Mouse (Mus musculus) liver, embryonic 14.5 days (tissue): ENCODE measurements around the gene Lrmda. TPM values are rescaled to one million over a fixed set of nuclear protein-coding genes. Genes with fewer than 3 reads are reported as not detected.

Experiments
- ATAC-seq: fragments of 200-750 bp; cut with Nextera tagmentation; 2 replicates; pipeline ENCODE4 v1.8.0; 2017; ENCODE audit warnings: moderate number of reproducible peaks, mild to moderate bottlenecking, moderate library complexity; ENCODE audit not compliant: insufficient read depth
- DNase-seq, 3 experiments: peaks; one replicate each; pipeline ENCODE4 v3.0.0-alpha.2; 2012 to 2013; ENCODE audit warnings: low read depth in 3 of 3, low spot score in 3 of 3
- H3K27ac ChIP-seq: fragments of 300-500 bp; sonication (generic); 2 replicates; pipeline ENCODE4 v1.5.1; 2014; ENCODE audit warnings: moderate library complexity, mild to moderate bottlenecking, control low read depth, inconsistent platforms
- H3K27me3 ChIP-seq: fragments of 300-500 bp; sonication (generic); 2 replicates; pipeline ENCODE4 v1.6.1; 2014; ENCODE audit warnings: mild to moderate bottlenecking, low read length, moderate library complexity; ENCODE audit not compliant: control insufficient read depth, insufficient read depth
- H3K36me3 ChIP-seq: fragments of 300-500 bp; sonication (generic); replicated peaks from 2 replicates; pipeline ENCODE4 v1.6.1; 2014; ENCODE audit warnings: low read depth; ENCODE audit not compliant: control insufficient read depth, insufficient read depth
- H3K4me1 ChIP-seq, 2 experiments: fragments of 200-500 bp in 1 of 2; fragments of 300-500 bp in 1 of 2; sonication (generic) in 1 of 2; replicated peaks; 2 replicates each; pipeline ENCODE4 v1.6.1; 2012 to 2014; ENCODE audit warnings: antibody characterized with exemption in 1 of 2, inconsistent platforms in 1 of 2, low read length in 1 of 2; ENCODE audit not compliant: control insufficient read depth in 2 of 2, insufficient read depth in 2 of 2
- H3K4me2 ChIP-seq: fragments of 300-500 bp; sonication (generic); 2 replicates; pipeline ENCODE4 v1.6.1; 2014; ENCODE audit warnings: low read depth, mild to moderate bottlenecking, control low read depth, moderate library complexity
- H3K4me3 ChIP-seq, 2 experiments: fragments of 200-500 bp in 1 of 2; fragments of 300-500 bp in 1 of 2; sonication (generic) in 1 of 2; 2 replicates each; pipeline ENCODE4 v1.5.1; 2012 to 2014; ENCODE audit warnings: low read depth in 2 of 2, low read length in 2 of 2, mild to moderate bottlenecking in 2 of 2, control low read depth in 1 of 2, inconsistent platforms in 1 of 2, moderate library complexity in 1 of 2; ENCODE audit not compliant: insufficient read depth in 1 of 2
- H3K9ac ChIP-seq: fragments of 300-500 bp; sonication (generic); replicated peaks from 2 replicates; pipeline ENCODE4 v1.6.1; 2014; ENCODE audit warnings: mild to moderate bottlenecking, control low read depth, moderate library complexity
- H3K9me3 ChIP-seq: fragments of 300-500 bp; sonication (generic); 2 replicates; pipeline ENCODE4 v1.6.1; 2016; ENCODE audit warnings: low read length, mixed read lengths; ENCODE audit not compliant: control insufficient read depth
- CTCF ChIP-seq: IDR thresholded peaks from 2 replicates; pipeline ENCODE4 v1.5.1; 2016; ENCODE audit warnings: antibody characterized with exemption, low read depth, control low read depth
- EP300 ChIP-seq: IDR thresholded peaks from 2 replicates; pipeline ENCODE4 v1.6.1; 2016; ENCODE audit warnings: antibody characterized with exemption, low read depth
- WGBS: fragments of 180-500 bp; shearing (Covaris S2); extraction: QIAGEN DNeasy Blood & Tissue Kit; methylation state at CpG from one replicate; pipeline ENCODE4 v1.1.7; 2014; ENCODE audit not compliant: insufficient replicate concordance; 5-methylcytosine and 5-hydroxymethylcytosine counted together
- polyA plus RNA-seq, 2 experiments: library from polyadenylated mRNA; depleted of rRNA in 1 of 2; stranded (reverse) in 1 of 2; unstranded in 1 of 2; fragments of >200 nt; fragmentation: Nextera tagmentation in 1 of 2; extraction: Ambion mirVana in 1 of 2; gene quantifications; 2 replicates each; pipeline versions ENCODE4 v1.2.1 to v1.2.3; 2012 to 2014

Gene Lrmda
- polyA plus RNA-seq, 2 experiments: 0.18 to 0.22 TPM

DNA sequence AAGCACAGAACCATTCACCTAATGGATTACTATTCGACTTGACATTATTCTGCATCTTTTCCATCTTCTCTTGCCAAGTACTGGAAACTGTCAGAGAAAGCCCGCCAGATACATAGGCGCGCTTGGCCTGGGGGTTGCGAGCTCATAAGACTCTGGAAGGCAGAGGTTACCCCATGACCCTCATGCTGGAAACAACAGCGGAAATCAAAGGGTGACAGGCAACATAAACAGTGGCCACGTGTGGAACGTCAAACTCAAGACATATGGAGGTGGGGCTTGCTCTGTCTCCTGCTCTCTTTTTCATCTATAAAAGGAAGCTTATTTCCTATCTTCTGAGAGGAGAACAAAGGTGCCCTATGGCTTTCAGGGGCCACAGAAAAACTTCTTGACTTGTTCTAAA, 351.6 kb downstream of the Lrmda start:
- no peak overlapping the region for H3K4me2 ChIP-seq
- no peaks in the 10 kb centered on the region for H3K27me3 ChIP-seq
- 58% methylated on average over 8 of the region's 8 CpGs for WGBS
- ATAC-seq (no peak), DNase-seq (no peak)
- no peak overlapping the region for H3K9ac ChIP-seq
- no peaks in the 10 kb centered on the region; a peak in 1 of 4 replicates for H3K4me1 ChIP-seq
- no peaks in the 10 kb centered on the region for H3K9me3 ChIP-seq
- no peak overlapping the region for H3K27ac ChIP-seq
- TF ChIP-seq EP300: no peak
- no peak for TF ChIP-seq CTCF
- no peak overlapping the region for H3K4me3 ChIP-seq
- H3K36me3 ChIP-seq: no peaks in the 10 kb centered on the region

DNA sequence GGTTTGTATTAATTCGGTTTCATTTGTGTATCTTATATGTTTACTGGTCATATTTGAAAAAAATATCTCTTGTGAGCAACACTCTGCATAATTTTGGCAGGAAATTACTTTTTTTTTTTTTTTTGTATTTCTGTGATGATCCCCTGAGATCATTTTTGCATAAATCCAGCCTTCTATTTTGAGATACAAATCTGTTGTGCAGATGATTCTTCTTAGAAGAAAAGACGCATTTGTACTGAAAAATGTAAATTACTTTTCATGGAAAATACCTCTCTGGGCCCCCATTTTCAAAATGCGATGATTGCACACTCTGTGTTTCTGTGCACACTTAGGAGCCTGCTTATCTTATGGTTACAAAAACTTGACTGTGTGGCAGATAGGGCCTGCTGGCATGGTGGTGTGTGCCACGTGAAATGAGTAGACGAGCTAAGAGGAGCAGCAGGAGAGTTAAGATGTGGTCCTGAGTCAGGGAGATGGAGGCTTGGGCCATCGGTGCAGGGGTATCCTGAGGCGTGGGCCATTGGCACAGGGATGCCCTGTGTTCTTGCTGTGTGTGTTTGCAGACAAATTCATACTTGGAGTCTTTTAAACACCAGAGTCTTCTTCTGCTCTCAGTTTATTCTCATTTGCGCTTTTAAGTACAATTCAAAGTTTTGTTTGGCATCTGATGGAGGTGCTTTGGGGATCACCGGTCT, 353.3 kb downstream of the Lrmda start:
- Histone ChIP-seq H3K9ac (no peak overlapping the region), H3K4me2 (no peak overlapping the region), H3K4me1 (no peaks in the 10 kb centered on the region; a peak in 1 of 4 replicates), H3K36me3 (no peaks in the 10 kb centered on the region), H3K27ac (no peak overlapping the region), H3K9me3 (no peaks in the 10 kb centered on the region), H3K27me3 (no peaks in the 10 kb centered on the region), H3K4me3 (no peak overlapping the region)
- ATAC-seq (no peak), DNase-seq (no peak)
- 60% methylated on average over 9 of the region's 9 CpGs for WGBS
- TF ChIP-seq CTCF (no peak), EP300 (no peak)

DNA sequence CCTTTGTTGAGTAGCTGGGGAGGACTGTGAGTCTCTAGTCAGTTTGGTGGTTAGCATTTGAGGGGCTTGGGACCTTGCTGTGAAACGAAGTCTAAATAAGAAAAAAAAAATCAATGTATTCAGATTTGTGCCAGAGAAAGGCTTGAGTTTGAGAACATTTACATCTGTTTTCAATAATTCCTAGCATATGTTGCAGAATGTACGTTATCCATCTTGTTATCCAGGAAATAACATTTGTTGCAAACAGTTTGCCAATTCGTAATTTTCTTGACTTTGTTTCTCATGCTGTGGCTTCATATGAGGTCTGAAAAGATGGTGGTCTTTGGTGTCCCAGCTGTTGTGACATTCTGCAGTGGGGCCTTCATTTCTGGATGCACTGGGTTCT, 353.8 kb downstream of the Lrmda start:
- no peak for ATAC-seq
- no peaks in the 10 kb centered on the region; a peak in 1 of 4 replicates for H3K4me1 ChIP-seq
- H3K9ac ChIP-seq: no peak overlapping the region
- no peak overlapping the region for H3K4me2 ChIP-seq
- H3K36me3 ChIP-seq: no peaks in the 10 kb centered on the region
- no peaks in the 10 kb centered on the region for H3K9me3 ChIP-seq
- no peak overlapping the region for H3K27ac ChIP-seq
- TF ChIP-seq CTCF (no peak), EP300 (no peak)
- no peak overlapping the region for H3K4me3 ChIP-seq
- H3K27me3 ChIP-seq: no peaks in the 10 kb centered on the region
- DNase-seq: no peak
- WGBS: 57% methylated on average over 3 of the region's 3 CpGs

DNA sequence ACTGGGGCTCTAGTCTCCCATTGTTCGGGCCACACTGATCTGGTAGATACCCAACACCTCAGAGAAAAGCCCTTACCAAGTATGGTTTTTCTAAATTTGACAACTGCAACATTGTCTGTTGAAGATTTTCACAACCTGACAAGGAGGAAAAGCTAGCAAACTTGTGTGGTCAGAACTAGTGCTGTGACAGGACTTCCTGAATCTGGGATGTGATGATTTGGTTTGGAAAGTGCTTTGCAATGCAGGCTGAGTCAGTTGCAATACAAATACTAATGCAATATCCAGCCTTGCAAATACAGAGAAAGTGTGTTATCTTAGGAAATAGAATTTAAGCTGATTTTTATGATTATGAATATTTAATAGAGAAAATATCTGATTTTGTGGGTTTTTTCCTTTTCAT, 357.6 kb downstream of the Lrmda start:
- DNase-seq: no peak
- no peak for ATAC-seq
- H3K4me1 ChIP-seq: no peaks in the 10 kb centered on the region
- 58% methylated on average over 1 of the region's 1 CpGs for WGBS
- no peak overlapping the region for H3K9ac ChIP-seq
- H3K36me3 ChIP-seq: no peaks in the 10 kb centered on the region
- no peak overlapping the region for H3K27ac ChIP-seq
- no peaks in the 10 kb centered on the region for H3K27me3 ChIP-seq
- TF ChIP-seq EP300: no peak
- TF ChIP-seq CTCF: no peak
- H3K4me3 ChIP-seq: no peak overlapping the region
- no peak overlapping the region for H3K4me2 ChIP-seq
- H3K9me3 ChIP-seq: no peaks in the 10 kb centered on the region

DNA sequence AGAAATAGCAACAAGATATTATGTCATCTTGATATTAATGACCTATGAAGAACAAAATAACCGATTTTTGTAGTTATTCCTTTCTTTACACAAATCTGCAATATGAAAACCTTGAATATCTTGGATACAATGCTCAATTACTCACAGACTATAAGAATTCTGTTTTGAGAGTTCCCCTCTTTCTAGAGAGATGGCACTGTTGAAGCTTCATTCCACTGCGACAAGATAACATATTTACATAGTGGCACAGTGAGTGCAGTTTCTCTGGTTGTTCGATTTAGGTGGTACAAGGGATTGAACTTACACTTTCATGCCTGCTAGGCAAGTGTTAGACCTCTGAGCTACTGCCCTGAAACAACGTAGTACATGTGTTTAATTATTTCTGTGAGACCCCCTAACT, 362.6 kb downstream of the Lrmda start:
- H3K4me1 ChIP-seq: no peaks in the 10 kb centered on the region
- no peak for ATAC-seq
- H3K27ac ChIP-seq: no peak overlapping the region
- TF ChIP-seq CTCF (no peak), EP300 (no peak)
- no peak overlapping the region for H3K4me2 ChIP-seq
- H3K9ac ChIP-seq: no peak overlapping the region
- H3K4me3 ChIP-seq: no peak overlapping the region
- no peaks in the 10 kb centered on the region for H3K36me3 ChIP-seq
- no peaks in the 10 kb centered on the region for H3K27me3 ChIP-seq
- WGBS: 51% methylated on average over 4 of the region's 4 CpGs
- no peak for DNase-seq
- H3K9me3 ChIP-seq: no peaks in the 10 kb centered on the region
